Mouse (Mus musculus) kidney, adult 2 months (tissue): ENCODE data around the gene Cpm. TPM values are rescaled to one million over a fixed set of nuclear protein-coding genes. Genes with fewer than 3 reads are reported as not detected.

Experiments used
- DNase-seq: peaks from one replicate; pipeline ENCODE4 v3.0.0; 2021
- H3K27ac ChIP-seq: fragments of 200-500 bp; 2 replicates; pipeline ENCODE4 v1.5.1; 2012; ENCODE audit warnings: low read depth, low read length, control low read depth, inconsistent platforms; ENCODE audit not compliant: insufficient read depth
- H3K27me3 ChIP-seq: fragments of 200-500 bp; replicated peaks from 2 replicates; pipeline ENCODE4 v1.6.1; 2012; ENCODE audit warnings: mild to moderate bottlenecking, moderate library complexity, low read length, inconsistent platforms; ENCODE audit not compliant: control insufficient read depth, insufficient read depth
- H3K36me3 ChIP-seq: fragments of 200-500 bp; 2 replicates; pipeline ENCODE4 v1.6.1; 2012; ENCODE audit warnings: mild to moderate bottlenecking, moderate library complexity, low read length, inconsistent platforms; ENCODE audit not compliant: control insufficient read depth, insufficient read depth
- H3K4me1 ChIP-seq: fragments of 200-500 bp; 2 replicates; pipeline ENCODE4 v1.6.1; 2011; ENCODE audit warnings: low read length; ENCODE audit not compliant: control insufficient read depth, insufficient read depth
- H3K4me3 ChIP-seq: fragments of 200-500 bp; 2 replicates; pipeline ENCODE4 v1.5.1; 2011; ENCODE audit warnings: mild to moderate bottlenecking, low read depth, low read length, control low read depth; ENCODE audit not compliant: insufficient read depth
- CTCF ChIP-seq: fragments of 200-500 bp; conservative IDR thresholded peaks from 2 replicates; pipeline ENCODE4 v1.5.1; 2011; ENCODE audit warnings: low read depth, mild to moderate bottlenecking, control low read depth, low read length, moderate library complexity, mixed read lengths; ENCODE audit not compliant: insufficient read depth, insufficient read length
- POLR2A ChIP-seq: fragments of 200-500 bp; IDR thresholded peaks from one replicate; pipeline ENCODE4 v1.6.1; 2011; ENCODE audit warnings: low read depth, low read length, control low read depth
- WGBS: fragments of 180-500 bp; shearing (Covaris S2); methylation state at CpG from one replicate; pipeline ENCODE4 v1.1.7; 2018; 5-methylcytosine and 5-hydroxymethylcytosine counted together
- polyA plus RNA-seq: library from polyadenylated mRNA; depleted of rRNA; stranded (reverse); fragments of >200 nt; gene quantifications from 2 replicates; pipeline ENCODE4 v1.2.3, GENCODE M21; 2012

The Cpm gene
- polyA plus RNA-seq, 1 experiment = 37.2 TPM

DNA sequence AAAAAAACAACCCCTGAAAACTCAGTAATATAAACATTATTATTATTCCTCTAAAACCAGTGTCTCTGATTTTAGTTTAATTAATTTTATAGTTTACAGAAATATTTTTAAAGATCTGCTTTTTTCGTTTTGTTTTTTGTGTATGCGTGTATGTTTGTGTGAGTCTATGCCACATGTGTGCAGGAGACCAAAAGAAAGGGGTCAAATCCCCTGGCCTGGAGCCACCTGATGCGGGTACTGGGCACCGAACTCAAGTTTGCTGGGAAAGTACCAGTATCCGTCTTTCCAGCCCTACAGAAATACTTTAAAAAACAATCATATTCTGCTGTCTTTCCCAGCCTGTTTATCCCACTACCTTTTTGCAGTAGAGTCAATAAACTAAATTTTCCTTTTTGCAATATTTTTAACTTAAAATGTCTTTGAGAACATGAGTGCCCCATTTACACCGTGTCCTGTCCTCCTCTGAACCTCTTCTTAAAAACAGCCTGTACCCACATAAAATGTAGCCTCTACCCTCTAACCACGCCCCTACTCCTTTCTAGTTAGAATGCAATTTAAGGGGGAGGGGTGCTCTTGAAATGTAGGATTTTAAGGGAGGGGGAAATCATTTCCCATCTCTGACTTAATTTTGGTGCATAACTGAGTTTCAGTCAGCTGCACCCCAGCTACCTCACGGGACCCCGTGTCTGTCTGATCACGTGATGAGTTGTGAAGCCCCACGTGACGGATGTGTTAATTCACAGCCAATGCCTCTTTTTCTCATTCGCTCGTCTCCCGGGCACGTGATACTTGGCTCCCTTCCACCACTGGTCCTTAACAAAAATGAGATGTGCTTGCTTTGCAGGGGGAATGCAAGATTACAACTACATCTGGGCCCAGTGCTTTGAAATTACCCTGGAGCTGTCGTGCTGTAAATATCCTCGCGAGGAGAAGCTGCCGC lies 46.1 kb downstream of the Cpm start:
- Histone ChIP-seq H3K4me3 (no peak overlapping the region), H3K4me1 (peaks cover 4% of the 10 kb centered on the region; the same call in 1 of the 2 replicates), H3K27ac (no peak overlapping the region), H3K36me3 (no peaks in the 10 kb centered on the region), H3K27me3 (no peaks in the 10 kb centered on the region)
- TF ChIP-seq CTCF (no peak), POLR2A (no peak)
- DNase-seq = peak; percentile 69
- WGBS = 37% methylated on average over 20 of the region's 20 CpGs

DNA sequence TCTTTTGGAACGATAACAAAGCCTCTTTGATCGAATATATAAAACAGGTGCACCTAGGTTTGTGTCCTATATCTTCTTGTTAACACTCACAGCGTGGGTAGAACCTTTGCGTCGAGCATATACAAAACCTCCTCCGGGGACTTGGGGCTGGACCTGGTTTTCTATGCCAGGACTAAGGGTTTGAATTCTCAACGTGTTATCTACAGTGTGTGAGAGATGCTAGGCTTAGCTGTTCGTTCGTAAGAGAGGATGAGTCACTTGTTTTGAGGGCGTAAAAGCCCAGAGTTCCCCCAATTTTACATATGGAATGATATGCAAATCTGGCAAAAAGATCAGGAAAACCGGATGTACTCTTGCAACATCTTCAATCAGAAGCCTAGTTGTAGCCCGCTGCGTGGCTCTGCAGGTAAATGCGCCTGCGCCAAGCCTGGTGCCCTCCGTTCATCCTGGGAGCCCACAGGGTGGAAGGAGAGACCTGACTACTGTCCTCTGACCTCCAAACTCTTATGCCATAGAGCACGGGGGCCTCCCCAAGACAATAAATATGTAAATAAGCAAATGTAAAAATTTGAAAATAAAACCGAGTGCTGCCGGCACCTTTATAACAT lies 46.8 kb downstream of the Cpm start:
- TF ChIP-seq CTCF (no peak), POLR2A (no peak)
- Histone ChIP-seq H3K4me1 (peaks cover 4% of the 10 kb centered on the region; the same call in 1 of the 2 replicates), H3K27me3 (no peaks in the 10 kb centered on the region), H3K4me3 (peak overlapping the region; percentile 21; the same call in 1 of the 2 replicates), H3K36me3 (no peaks in the 10 kb centered on the region), H3K27ac (no peak overlapping the region)
- WGBS = 41% methylated on average over 19 of the region's 19 CpGs
- no peak for DNase-seq

DNA sequence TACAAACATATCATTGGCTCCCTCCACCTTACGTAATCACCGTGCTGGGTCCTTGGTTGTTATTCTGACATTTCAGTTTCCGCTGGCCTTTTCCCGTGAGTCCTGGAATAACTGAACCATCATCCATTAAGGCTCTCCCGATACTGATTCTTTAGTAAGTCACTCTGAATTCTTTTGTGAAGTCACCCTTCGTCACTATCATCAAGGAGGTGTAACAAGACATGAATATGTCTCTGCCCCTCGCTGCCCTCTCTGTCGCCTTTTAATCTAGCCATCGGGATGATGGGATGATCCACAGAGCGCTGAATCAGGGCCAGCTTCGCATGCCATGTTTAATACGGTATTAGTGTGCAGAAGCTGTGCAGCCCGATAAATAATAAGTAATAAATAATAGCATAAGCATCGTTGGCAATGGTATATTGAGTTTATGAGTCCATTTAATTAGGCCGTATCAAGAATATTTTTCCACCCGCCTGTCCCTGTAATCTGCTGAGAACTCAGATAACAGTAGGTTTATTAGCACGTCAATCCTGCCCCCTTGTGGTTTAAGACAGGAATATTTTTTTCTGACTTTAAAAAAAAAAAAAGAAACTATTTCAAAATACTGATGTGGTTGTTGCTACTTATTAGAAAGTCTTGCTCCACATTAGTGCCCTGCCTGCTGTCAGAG lies 47.5 kb downstream of the Cpm start:
- Histone ChIP-seq H3K27me3 (no peaks in the 10 kb centered on the region), H3K27ac (0 out of 2 replicates have a peak overlapping the region, but pooled peaks have one; percentile 24), H3K4me1 (peaks cover 4% of the 10 kb centered on the region; the same call in 1 of the 2 replicates), H3K36me3 (no peaks in the 10 kb centered on the region), H3K4me3 (peak overlapping the region; percentile 21)
- TF ChIP-seq CTCF = no peak
- peak; percentile 51 for DNase-seq
- 23% methylated on average over 17 of the region's 17 CpGs for WGBS

DNA sequence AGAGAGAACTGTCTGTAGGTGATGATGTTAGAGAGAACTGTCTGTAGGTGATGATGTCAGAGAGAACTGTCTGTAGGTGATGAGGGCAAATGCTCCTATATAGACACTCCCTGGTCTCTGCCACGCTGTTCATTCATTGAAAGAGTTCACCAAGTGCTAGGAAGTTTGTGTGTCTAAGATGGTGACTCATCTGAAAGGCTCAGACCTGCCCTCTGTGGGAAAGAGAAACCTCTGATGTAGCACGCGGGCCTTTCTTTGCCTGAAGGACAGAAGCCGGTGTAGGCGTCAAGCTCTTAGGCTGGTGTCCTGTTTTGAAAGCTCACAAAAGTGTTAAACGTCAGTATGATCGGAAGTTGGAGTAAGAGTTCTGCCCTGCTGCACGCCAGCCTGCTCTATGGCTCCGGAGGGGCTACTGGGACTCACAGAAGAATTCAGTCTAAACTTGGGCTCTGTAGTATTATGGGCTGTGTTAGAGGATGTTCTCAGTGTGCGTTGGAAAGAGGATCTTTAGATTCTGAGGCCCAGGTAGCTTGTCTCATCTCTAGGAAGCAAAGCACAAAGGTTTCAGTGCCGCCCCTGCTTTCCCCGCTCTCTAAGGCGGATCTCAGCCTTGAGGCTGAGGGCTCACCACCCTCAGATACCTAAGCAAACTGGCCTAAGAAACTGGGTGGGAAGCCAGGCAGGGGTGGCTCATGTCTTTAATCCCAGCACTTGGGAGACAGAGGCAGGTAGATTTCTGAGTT lies 48.4 kb downstream of the Cpm start:
- DNase-seq = no peak
- H3K4me3 ChIP-seq = no peak overlapping the region
- H3K36me3 ChIP-seq = no peaks in the 10 kb centered on the region
- no peaks in the 10 kb centered on the region for H3K27me3 ChIP-seq
- peaks cover 4% of the 10 kb centered on the region; the same call in 1 of the 2 replicates for H3K4me1 ChIP-seq
- H3K27ac ChIP-seq = no peak overlapping the region
- TF ChIP-seq CTCF (no peak), POLR2A (no peak)
- WGBS = 77% methylated on average over 13 of the region's 13 CpGs

DNA sequence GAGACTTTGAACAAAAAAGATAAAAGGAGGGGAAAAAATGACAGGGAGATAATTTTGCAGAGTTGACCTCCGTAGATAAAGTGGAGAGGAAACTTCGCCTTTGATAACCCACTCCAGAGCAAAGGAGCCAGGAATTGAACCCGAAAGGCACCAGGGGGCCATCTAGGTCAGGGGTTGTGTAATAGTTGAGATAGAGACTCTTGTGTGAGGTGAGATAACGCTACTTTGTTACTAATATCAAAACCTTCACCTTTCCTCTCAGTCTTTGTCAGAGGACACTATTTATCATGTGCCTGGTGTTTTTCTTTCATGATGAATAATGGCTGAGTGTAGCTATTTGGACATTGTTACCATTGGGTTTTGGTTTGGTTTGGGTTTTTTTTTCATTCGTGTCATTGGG lies 49.1 kb downstream of the Cpm start:
- H3K36me3 ChIP-seq = no peaks in the 10 kb centered on the region
- peaks cover 4% of the 10 kb centered on the region; the same call in 1 of the 2 replicates for H3K4me1 ChIP-seq
- no peak for DNase-seq
- no peak overlapping the region for H3K27ac ChIP-seq
- H3K27me3 ChIP-seq = no peaks in the 10 kb centered on the region
- TF ChIP-seq POLR2A = no peak
- no peak for TF ChIP-seq CTCF
- no peak overlapping the region for H3K4me3 ChIP-seq
- 80% methylated on average over 5 of the region's 5 CpGs for WGBS

DNA sequence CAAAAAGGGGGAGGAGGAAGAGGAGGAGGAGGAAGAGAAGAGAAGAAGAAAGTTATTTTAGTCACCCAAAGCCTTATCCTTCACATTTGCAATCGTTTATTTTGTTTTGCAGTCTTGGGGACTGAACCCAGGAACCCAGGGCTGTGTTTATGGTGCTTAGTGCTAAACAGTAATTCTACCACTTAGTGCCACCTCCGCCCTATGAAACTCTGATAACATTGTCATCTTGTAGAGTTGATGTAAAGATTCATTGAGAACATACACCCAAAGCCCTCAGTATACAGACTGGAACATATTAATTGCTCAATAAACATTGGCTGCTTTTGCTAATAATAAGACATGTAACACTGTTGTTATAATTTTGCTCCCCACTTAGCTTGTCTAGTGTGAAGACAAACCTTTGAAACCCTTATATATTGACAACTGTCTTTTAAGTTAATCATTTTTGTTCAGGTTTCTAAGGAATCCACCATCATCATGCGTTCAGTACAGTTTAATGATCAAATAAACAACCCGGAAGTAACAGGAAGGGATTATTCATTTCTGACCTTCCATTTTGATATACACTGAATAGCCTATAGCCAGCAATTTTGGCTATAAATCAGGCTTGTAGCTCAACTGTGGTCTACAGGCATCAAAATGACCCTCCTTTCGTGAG lies 49.9 kb downstream of the Cpm start:
- peaks cover 4% of the 10 kb centered on the region; the same call in 1 of the 2 replicates for H3K4me1 ChIP-seq
- 82% methylated on average over 5 of the region's 5 CpGs for WGBS

More for the DNA sequence above, 49.9 kb downstream of the Cpm start:
- Histone ChIP-seq H3K36me3 (no peaks in the 10 kb centered on the region), H3K27ac (no peak overlapping the region), H3K4me3 (no peak overlapping the region), H3K27me3 (no peaks in the 10 kb centered on the region)
- TF ChIP-seq CTCF (no peak), POLR2A (no peak)
- DNase-seq = no peak
